Mouse (Mus musculus): Measurements from ENCODE around the gene Polr2m. TPM values are rescaled to one million over a fixed set of nuclear protein-coding genes. Genes with fewer than 3 reads are reported as not detected.

Gene Polr2m
- polyA plus RNA-seq, 1 experiment from 2014 or later = 329 TPM

GRCm38 (mm10) chr9:71466111-71466510 is 19.6 kb downstream of the Polr2m start:
- ATAC-seq = no peak
- H3K36me3 ChIP-seq = no peaks in the 10 kb centered on the region
- WGBS = 71% methylated on average over 3 of the region's 3 CpGs
- no peaks in the 10 kb centered on the region for H3K4me1 ChIP-seq (replicated peaks)
- no peaks in the 10 kb centered on the region for H3K27me3 ChIP-seq (replicated peaks)
- H3K4me3 ChIP-seq (replicated peaks) = no peak overlapping the region
- H3K9me3 ChIP-seq = no peaks in the 10 kb centered on the region
- H3K4me2 ChIP-seq (replicated peaks) = no peak overlapping the region
- no peak overlapping the region for H3K27ac ChIP-seq
- no peak overlapping the region for H3K9ac ChIP-seq

GRCm38 (mm10) chr9:71463072-71463667 is 22.6 kb downstream of the Polr2m start:
- H3K36me3 ChIP-seq = no peaks in the 10 kb centered on the region
- ATAC-seq = no peak
- no peaks in the 10 kb centered on the region for H3K27me3 ChIP-seq (replicated peaks)
- no peak overlapping the region for H3K4me2 ChIP-seq (replicated peaks)
- H3K27ac ChIP-seq = no peak overlapping the region
- no peak overlapping the region for H3K4me3 ChIP-seq (replicated peaks)
- 55% methylated on average over 13 of the region's 13 CpGs for WGBS
- no peak overlapping the region for H3K9ac ChIP-seq
- H3K4me1 ChIP-seq (replicated peaks) = no peaks in the 10 kb centered on the region
- no peaks in the 10 kb centered on the region for H3K9me3 ChIP-seq

DNA sequence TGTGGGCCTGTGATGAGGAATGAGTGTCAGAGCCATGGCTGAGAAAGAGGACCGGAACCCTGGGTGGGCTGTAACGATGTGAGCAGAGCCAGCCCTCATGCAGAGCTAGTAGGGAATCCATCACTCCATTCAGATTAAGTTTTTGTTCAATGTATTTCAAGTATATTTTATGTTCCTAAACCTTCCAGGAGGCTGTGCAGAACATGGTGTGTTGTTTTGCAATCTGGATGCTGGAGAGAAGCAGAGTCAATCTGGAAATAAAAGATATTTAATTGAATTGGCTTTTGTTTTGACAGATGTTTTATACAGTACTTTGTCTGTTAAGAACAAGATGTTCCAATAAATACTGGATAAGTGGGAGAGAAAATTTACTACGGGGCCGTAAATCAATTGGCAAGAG is 29.0 kb downstream of the Polr2m start:
- Histone ChIP-seq H3K27ac (no peak overlapping the region), H3K9me3 (no peaks in the 10 kb centered on the region), H3K4me3 (replicated peaks) (no peak overlapping the region), H3K27me3 (replicated peaks) (no peaks in the 10 kb centered on the region), H3K4me1 (replicated peaks) (no peaks in the 10 kb centered on the region), H3K4me2 (replicated peaks) (no peak overlapping the region), H3K36me3 (no peaks in the 10 kb centered on the region), H3K9ac (no peak overlapping the region)
- WGBS = 40% methylated on average over 4 of the region's 4 CpGs
- no peak for ATAC-seq

- no peaks in the 10 kb centered on the region for H3K9me3 ChIP-seq
- H3K27me3 ChIP-seq (replicated peaks) = no peaks in the 10 kb centered on the region
- ATAC-seq = no peak
- H3K4me2 ChIP-seq (replicated peaks) = no peak overlapping the region
- H3K36me3 ChIP-seq = no peaks in the 10 kb centered on the region
- H3K4me3 ChIP-seq (replicated peaks) = no peak overlapping the region
- H3K27ac ChIP-seq = no peak overlapping the region
- no peaks in the 10 kb centered on the region for H3K4me1 ChIP-seq (replicated peaks)
- no peak overlapping the region for H3K9ac ChIP-seq
- WGBS = 61% methylated on average over 5 of the region's 5 CpGs
Measured at GRCm38 (mm10) chr9:71453917-71454316, 31.8 kb downstream of the Polr2m start.

- no peak overlapping the region for H3K27ac ChIP-seq
- ATAC-seq = no peak
- 86% methylated on average over 5 of the region's 5 CpGs for WGBS
- H3K4me2 ChIP-seq (replicated peaks) = no peak overlapping the region
- H3K27me3 ChIP-seq (replicated peaks) = no peaks in the 10 kb centered on the region
- H3K4me1 ChIP-seq (replicated peaks) = no peaks in the 10 kb centered on the region
- H3K9me3 ChIP-seq = no peaks in the 10 kb centered on the region
- H3K36me3 ChIP-seq = no peaks in the 10 kb centered on the region
- no peak overlapping the region for H3K9ac ChIP-seq
- no peak overlapping the region for H3K4me3 ChIP-seq (replicated peaks)
Measured at GRCm38 (mm10) chr9:71453352-71453751, 32.4 kb downstream of the Polr2m start.

DNA sequence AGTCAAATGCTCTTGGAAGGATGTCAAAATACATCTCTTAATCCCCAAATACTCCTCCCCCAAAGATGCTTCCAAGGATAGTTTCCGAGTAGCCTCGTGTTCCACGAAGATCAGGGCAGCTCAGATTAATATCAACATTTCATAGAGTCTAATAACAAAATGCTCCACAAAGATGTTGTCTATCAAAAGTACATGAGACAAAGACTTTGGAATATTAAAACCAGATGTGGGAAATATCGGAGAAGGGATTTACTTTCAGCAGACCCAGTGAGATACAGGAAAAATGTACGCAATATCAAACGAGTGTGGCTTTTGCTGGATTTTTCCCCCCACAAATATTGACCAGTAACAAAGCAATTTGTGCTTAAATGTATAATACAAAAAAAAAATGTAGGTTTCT is 35.1 kb downstream of the Polr2m start:
- Histone ChIP-seq H3K4me3 (replicated peaks) (no peak overlapping the region), H3K27ac (no peak overlapping the region), H3K4me1 (replicated peaks) (no peaks in the 10 kb centered on the region), H3K4me2 (replicated peaks) (no peak overlapping the region), H3K36me3 (no peaks in the 10 kb centered on the region), H3K9me3 (no peaks in the 10 kb centered on the region), H3K9ac (no peak overlapping the region), H3K27me3 (replicated peaks) (no peaks in the 10 kb centered on the region)
- 79% methylated on average over 6 of the region's 6 CpGs for whole genome bisulfite sequencing
- no peak for ATAC-seq

GRCm38 (mm10) chr9:71447573-71447972 is 38.2 kb downstream of the Polr2m start:
- H3K27me3 ChIP-seq (replicated peaks) = no peaks in the 10 kb centered on the region
- H3K9me3 ChIP-seq = no peaks in the 10 kb centered on the region
- 32% methylated on average over 4 of the region's 4 CpGs for WGBS
- no peak for ATAC-seq
- H3K4me3 ChIP-seq (replicated peaks) = no peak overlapping the region
- H3K27ac ChIP-seq = no peak overlapping the region
- H3K4me1 ChIP-seq (replicated peaks) = no peaks in the 10 kb centered on the region
- H3K4me2 ChIP-seq (replicated peaks) = no peak overlapping the region
- no peaks in the 10 kb centered on the region for H3K36me3 ChIP-seq
- H3K9ac ChIP-seq = no peak overlapping the region

GRCm38 (mm10) chr9:71445308-71445707 is 40.4 kb downstream of the Polr2m start:
- H3K4me1 ChIP-seq (replicated peaks) = no peaks in the 10 kb centered on the region
- no peak for ATAC-seq
- no peak overlapping the region for H3K27ac ChIP-seq
- WGBS = 91% methylated on average over 2 of the region's 2 CpGs
- no peaks in the 10 kb centered on the region for H3K36me3 ChIP-seq
- no peaks in the 10 kb centered on the region for H3K9me3 ChIP-seq
- no peak overlapping the region for H3K4me2 ChIP-seq (replicated peaks)
- H3K27me3 ChIP-seq (replicated peaks) = no peaks in the 10 kb centered on the region
- H3K9ac ChIP-seq = no peak overlapping the region
- H3K4me3 ChIP-seq (replicated peaks) = no peak overlapping the region

- no peaks in the 10 kb centered on the region for H3K9me3 ChIP-seq
- H3K27me3 ChIP-seq (replicated peaks) = no peaks in the 10 kb centered on the region
- no peak overlapping the region for H3K27ac ChIP-seq
- no peaks in the 10 kb centered on the region for H3K4me1 ChIP-seq (replicated peaks)
- no peak for ATAC-seq
- H3K36me3 ChIP-seq = no peaks in the 10 kb centered on the region
- H3K9ac ChIP-seq = no peak overlapping the region
- H3K4me2 ChIP-seq (replicated peaks) = no peak overlapping the region
- H3K4me3 ChIP-seq (replicated peaks) = no peak overlapping the region
- WGBS = 81% methylated on average over 2 of the region's 2 CpGs
Measured at GRCm38 (mm10) chr9:71438146-71438545, 47.6 kb downstream of the Polr2m start.

Other genes with a start within 250 kb of the Polr2m start
- 8.5 and 8.8 TPM in 2 replicates for gene Myzap, start 106.4 kb upstream of the Polr2m start, polyA plus RNA-seq (2015; fragmentation: Nextera tagmentation; extraction: Ambion mirVana)

Data from intestine, embryonic 15.5 days (tissue).